Mouse (Mus musculus): ENCODE data around the gene Aspdh. TPM values are rescaled to one million over a fixed set of nuclear protein-coding genes. Genes with fewer than 3 reads are reported as not detected.
A peak's percentile ranks its signal among the peaks of the same experiment; 100 is the strongest.

Gene Aspdh
- polyA plus RNA-seq (2014; fragmentation: Nextera tagmentation; extraction: Ambion mirVana) = 0.60 TPM in 1 of 2 replicates, not detected in the other

- H3K4me2 ChIP-seq (ENCODE audit: low read depth, severe bottlenecking) = no peak within 1 kb of the TSS
- H3K4me3 ChIP-seq (ENCODE audit: low read depth, low read length) = no peak within 1 kb of the TSS
- H3K27me3 ChIP-seq (ENCODE audit: control insufficient read depth, insufficient read depth, low read length) = peaks cover 42% of the 10 kb centered on the region
- no peak within 1 kb of the TSS for H3K9ac ChIP-seq (ENCODE audit: low read length)
- H3K9me3 ChIP-seq (ENCODE audit: control insufficient read depth, low read length) = no peaks in the 10 kb centered on the region
- WGBS = 51% methylated on average over 2 of the region's 2 CpGs
- no peak for ATAC-seq (ENCODE audit: insufficient number of reproducible peaks, low FRiP score, low TSS enrichment, low read depth)
- no peak within 1 kb of the TSS for H3K27ac ChIP-seq (replicated peaks; ENCODE audit: low read depth, low read length)
- DNase-seq (ENCODE audit: low spot score) = no peak
- H3K36me3 ChIP-seq (ENCODE audit: control insufficient read depth, insufficient read depth, low read length) = no peaks in the 10 kb centered on the region
- H3K4me1 ChIP-seq (ENCODE audit: control insufficient read depth, insufficient read depth, low read length) = peaks cover 7% of the 10 kb centered on the region; the same call in 1 of the 2 replicates
Observed at GRCm38 (mm10) chr7:44465111-44465510, at the start of gene Aspdh. Gene Aspdh, plus strand, starts transcription at chr7:44465391.

DNA sequence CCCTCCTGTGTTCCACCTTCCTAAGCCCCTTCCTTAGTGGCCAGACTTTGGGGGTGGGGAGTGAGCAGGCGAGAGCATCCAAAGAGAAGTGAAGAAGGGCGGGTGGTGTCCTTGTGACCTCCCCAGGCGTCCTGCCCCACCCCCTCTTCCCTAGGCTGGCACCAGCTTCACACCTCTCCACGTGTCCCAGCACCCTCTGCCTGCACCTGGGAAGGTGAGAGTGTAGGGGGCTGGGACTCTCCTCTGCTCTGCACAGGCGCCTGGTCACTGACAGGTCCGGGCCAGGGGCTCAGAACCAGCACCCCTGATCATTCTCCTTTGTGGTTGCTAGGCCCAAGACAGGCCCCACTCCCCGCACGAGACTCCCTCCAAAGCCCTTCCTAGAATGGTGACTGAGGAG, 37.5 kb upstream of the Aspdh start:
- H3K27ac ChIP-seq (replicated peaks; ENCODE audit: low read depth, low read length) = no peak overlapping the region
- no peaks in the 10 kb centered on the region; the same call in 1 of the 2 replicates for H3K9me3 ChIP-seq (ENCODE audit: control insufficient read depth, low read length)
- 0 out of 2 replicates have a peak overlapping the region, but pooled peaks have one; percentile 6 for H3K4me3 ChIP-seq (ENCODE audit: low read depth, low read length)
- no peak overlapping the region for H3K9ac ChIP-seq (ENCODE audit: low read length)
- ATAC-seq (ENCODE audit: insufficient number of reproducible peaks, low FRiP score, low TSS enrichment, low read depth) = peak; percentile 22
- peaks cover 43% of the 10 kb centered on the region for H3K27me3 ChIP-seq (ENCODE audit: control insufficient read depth, insufficient read depth, low read length)
- WGBS = 3% methylated on average over 7 of the region's 8 CpGs
- peak overlapping the region; percentile 37 for H3K4me2 ChIP-seq (ENCODE audit: low read depth, severe bottlenecking)
- H3K4me1 ChIP-seq (ENCODE audit: control insufficient read depth, insufficient read depth, low read length) = peaks cover 7% of the 10 kb centered on the region; the same call in 1 of the 2 replicates
- DNase-seq (ENCODE audit: low spot score) = no peak
- H3K36me3 ChIP-seq (ENCODE audit: control insufficient read depth, insufficient read depth, low read length) = no peaks in the 10 kb centered on the region

DNA sequence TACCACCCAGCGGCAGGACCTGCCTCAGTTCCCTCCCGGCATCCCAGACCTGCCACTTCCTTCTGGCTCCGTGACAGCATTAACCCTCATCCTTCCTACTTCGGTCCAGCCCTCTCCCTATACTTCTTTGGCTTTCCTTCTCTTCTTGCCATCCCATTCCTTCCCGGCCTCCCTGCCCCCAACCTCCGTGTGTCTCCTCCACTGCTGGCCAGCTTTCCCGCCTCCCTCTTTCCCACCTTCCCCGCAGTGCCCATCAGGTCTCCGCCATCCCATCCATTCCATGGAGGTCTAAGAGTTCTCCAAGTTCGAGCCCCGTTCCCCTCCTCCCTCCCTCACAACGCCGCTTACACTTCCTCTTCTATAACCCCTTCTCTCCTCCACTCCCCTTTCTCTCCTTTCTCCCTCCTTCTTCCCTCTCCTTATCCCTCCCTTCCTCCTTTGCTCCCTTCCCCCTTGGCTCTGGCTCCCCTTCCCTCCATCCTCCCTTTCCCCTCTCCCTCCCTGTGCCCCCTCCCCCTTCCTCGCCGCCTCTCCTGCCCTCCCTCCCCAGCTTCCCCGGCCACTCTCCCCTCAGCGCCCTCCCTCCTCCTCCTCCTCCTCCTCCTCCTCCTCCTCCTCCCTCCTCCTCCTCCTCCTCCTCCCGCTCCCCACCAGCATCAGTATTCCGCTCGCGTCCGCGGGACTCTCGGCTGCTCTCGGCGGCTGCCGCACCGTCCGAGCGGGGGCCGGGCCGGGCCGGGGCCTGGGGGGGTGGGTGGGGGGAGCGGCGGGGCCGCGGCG, 36.8 kb upstream of the Aspdh start:
- H3K4me3 ChIP-seq (ENCODE audit: low read depth, low read length) = peak overlapping the region; percentile 53
- no peaks in the 10 kb centered on the region; the same call in 1 of the 2 replicates for H3K9me3 ChIP-seq (ENCODE audit: control insufficient read depth, low read length)
- DNase-seq (ENCODE audit: low spot score) (peak; percentile 49), ATAC-seq (ENCODE audit: insufficient number of reproducible peaks, low FRiP score, low TSS enrichment, low read depth) (no peak; the same call in 1 of the 2 replicates)
- peak overlapping the region; percentile 86 for H3K4me2 ChIP-seq (ENCODE audit: low read depth, severe bottlenecking)
- under 1% methylated on average over 17 of the region's 38 CpGs for whole genome bisulfite sequencing
- H3K36me3 ChIP-seq (ENCODE audit: control insufficient read depth, insufficient read depth, low read length) = no peaks in the 10 kb centered on the region
- peaks cover 7% of the 10 kb centered on the region; the same call in 1 of the 2 replicates for H3K4me1 ChIP-seq (ENCODE audit: control insufficient read depth, insufficient read depth, low read length)
- peak overlapping the region; percentile 64 for H3K9ac ChIP-seq (ENCODE audit: low read length)
- no peak overlapping the region for H3K27ac ChIP-seq (replicated peaks; ENCODE audit: low read depth, low read length)
- H3K27me3 ChIP-seq (ENCODE audit: control insufficient read depth, insufficient read depth, low read length) = peaks cover 43% of the 10 kb centered on the region

- H3K27ac ChIP-seq (replicated peaks; ENCODE audit: low read depth, low read length) = no peak within 1 kb of the TSS
- H3K27me3 ChIP-seq (ENCODE audit: control insufficient read depth, insufficient read depth, low read length) = peaks cover 43% of the 10 kb centered on the region
- under 1% methylated on average over 32 of the region's 69 CpGs for WGBS
- DNase-seq (ENCODE audit: low spot score) (peak; percentile 75), ATAC-seq (ENCODE audit: insufficient number of reproducible peaks, low FRiP score, low TSS enrichment, low read depth) (peak; percentile 61)
- peak within 1 kb of the TSS; percentile 53 for H3K4me3 ChIP-seq (ENCODE audit: low read depth, low read length)
- peak within 1 kb of the TSS; percentile 64 for H3K9ac ChIP-seq (ENCODE audit: low read length)
- H3K9me3 ChIP-seq (ENCODE audit: control insufficient read depth, low read length) = no peaks in the 10 kb centered on the region; the same call in 1 of the 2 replicates
- H3K36me3 ChIP-seq (ENCODE audit: control insufficient read depth, insufficient read depth, low read length) = no peaks in the 10 kb centered on the region
- H3K4me1 ChIP-seq (ENCODE audit: control insufficient read depth, insufficient read depth, low read length) = peaks cover 7% of the 10 kb centered on the region; the same call in 1 of the 2 replicates
- peak within 1 kb of the TSS; percentile 86 for H3K4me2 ChIP-seq (ENCODE audit: low read depth, severe bottlenecking)
Observed at GRCm38 (mm10) chr7:44428968-44429521, 36.1 kb upstream of the Aspdh start, which contains the start of gene Lrrc4b. Gene Lrrc4b, plus strand, starts transcription at chr7:44429018.

DNA sequence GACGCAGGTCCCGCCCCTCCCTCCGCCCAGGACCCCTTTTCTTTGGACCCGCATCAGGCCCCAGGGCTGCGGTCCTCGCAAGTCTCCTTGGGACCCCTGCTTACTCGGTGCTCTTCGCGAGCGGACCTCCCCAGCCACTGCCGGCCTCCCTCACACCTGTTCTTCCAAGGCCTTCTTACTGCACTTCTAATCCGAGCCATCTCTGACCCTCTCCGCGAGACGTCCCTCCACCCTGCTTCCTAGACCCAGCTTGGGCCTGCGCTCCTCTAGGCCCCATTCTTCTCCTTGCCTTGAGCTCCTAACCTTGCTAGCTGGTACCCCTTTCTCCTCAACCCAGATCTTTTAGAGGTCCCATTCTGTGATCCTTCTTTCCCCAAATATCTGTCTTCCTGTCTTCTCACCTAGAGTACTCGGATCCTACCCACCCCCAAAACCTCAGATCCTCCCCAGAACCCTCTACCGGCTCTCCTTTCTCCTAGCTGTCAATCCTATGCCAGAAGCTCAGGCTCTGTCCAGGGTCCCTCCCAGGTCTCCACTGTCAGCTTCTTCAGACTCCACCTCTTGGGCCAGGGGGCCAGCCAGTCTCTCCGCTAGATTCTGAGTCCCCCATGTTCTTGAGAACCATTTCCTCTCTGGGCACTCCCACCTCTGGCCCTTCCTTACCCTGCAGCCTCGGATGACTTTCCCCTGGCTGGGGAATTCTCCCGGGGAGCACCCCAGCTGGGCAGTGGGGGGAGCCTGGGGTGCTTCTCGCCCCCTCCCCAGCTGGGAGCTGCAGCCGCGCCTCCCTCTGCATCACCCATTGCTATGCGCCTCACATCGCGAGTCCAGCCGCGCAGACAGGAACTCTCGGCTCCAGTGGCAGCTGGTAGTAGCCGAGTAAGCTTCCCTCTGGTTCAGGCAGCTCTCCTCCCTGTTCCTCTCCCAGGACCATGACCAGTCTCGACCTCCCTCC, 35.4 kb upstream of the Aspdh start:
- no peaks in the 10 kb centered on the region for H3K36me3 ChIP-seq (ENCODE audit: control insufficient read depth, insufficient read depth, low read length)
- H3K27me3 ChIP-seq (ENCODE audit: control insufficient read depth, insufficient read depth, low read length) = peaks cover 43% of the 10 kb centered on the region
- DNase-seq (ENCODE audit: low spot score) (peak; percentile 28), ATAC-seq (ENCODE audit: insufficient number of reproducible peaks, low FRiP score, low TSS enrichment, low read depth) (no peak)
- H3K4me3 ChIP-seq (ENCODE audit: low read depth, low read length) = peak overlapping the region; percentile 53
- H3K4me2 ChIP-seq (ENCODE audit: low read depth, severe bottlenecking) = peak overlapping the region; percentile 86
- peaks cover 7% of the 10 kb centered on the region; the same call in 1 of the 2 replicates for H3K4me1 ChIP-seq (ENCODE audit: control insufficient read depth, insufficient read depth, low read length)
- H3K9ac ChIP-seq (ENCODE audit: low read length) = no peak overlapping the region; the same call in 1 of the 2 replicates
- WGBS = 1% methylated on average over 31 of the region's 32 CpGs
- no peaks in the 10 kb centered on the region; the same call in 1 of the 2 replicates for H3K9me3 ChIP-seq (ENCODE audit: control insufficient read depth, low read length)
- H3K27ac ChIP-seq (replicated peaks; ENCODE audit: low read depth, low read length) = no peak overlapping the region

DNA sequence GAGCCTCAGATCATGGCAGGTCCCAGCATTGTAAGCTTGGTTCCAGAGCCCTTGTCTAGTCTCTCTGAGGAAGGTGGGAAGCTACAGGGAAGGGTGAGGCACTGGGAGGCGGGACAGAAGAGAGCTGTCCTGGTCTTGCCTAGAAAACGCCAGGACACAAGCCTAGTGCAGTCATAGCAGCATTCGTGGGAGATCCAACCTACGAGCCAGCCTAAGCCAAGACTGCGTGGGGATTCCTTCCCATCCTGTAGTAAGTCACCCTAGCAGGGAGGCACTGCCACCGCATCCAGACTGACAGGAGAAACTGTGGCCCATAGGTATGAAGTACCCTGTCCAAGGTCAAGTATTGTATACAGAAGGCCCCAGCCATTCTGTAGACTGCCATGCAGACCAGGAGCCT, 32.6 kb upstream of the Aspdh start:
- Histone ChIP-seq H3K9ac (ENCODE audit: low read length) (no peak overlapping the region), H3K4me2 (ENCODE audit: low read depth, severe bottlenecking) (no peak overlapping the region), H3K27me3 (ENCODE audit: control insufficient read depth, insufficient read depth, low read length) (peaks cover 44% of the 10 kb centered on the region), H3K4me3 (ENCODE audit: low read depth, low read length) (no peak overlapping the region), H3K9me3 (ENCODE audit: control insufficient read depth, low read length) (no peaks in the 10 kb centered on the region; the same call in 1 of the 2 replicates), H3K4me1 (ENCODE audit: control insufficient read depth, insufficient read depth, low read length) (peaks cover 7% of the 10 kb centered on the region; the same call in 1 of the 2 replicates), H3K27ac (replicated peaks; ENCODE audit: low read depth, low read length) (no peak overlapping the region), H3K36me3 (ENCODE audit: control insufficient read depth, insufficient read depth, low read length) (no peaks in the 10 kb centered on the region)
- DNase-seq (ENCODE audit: low spot score) = no peak
- ATAC-seq (ENCODE audit: insufficient number of reproducible peaks, low FRiP score, low TSS enrichment, low read depth) = no peak
- 65% methylated on average over 6 of the region's 6 CpGs for WGBS

DNA sequence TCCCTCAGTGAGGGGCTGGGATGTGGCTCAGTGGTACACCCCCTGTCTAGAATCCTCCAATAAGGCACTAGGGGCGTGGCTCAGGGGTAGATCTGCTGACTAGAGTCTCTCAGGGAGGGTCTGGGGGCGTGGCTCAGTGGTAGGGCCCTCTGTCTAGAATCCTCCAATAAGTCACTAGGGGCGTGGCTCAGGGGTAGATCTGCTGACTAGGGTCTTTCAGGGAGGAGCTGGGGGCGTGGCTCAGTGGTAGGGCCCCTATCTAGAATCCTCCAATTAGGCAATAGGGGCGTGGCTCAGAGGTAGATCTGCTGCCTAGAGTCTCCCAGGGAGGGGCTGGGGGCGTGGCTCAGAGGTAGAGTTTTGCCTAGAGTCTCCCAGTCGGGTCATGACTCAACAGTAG, 31.8 kb upstream of the Aspdh start:
- H3K4me2 ChIP-seq (ENCODE audit: low read depth, severe bottlenecking) = no peak overlapping the region
- H3K36me3 ChIP-seq (ENCODE audit: control insufficient read depth, insufficient read depth, low read length) = no peaks in the 10 kb centered on the region
- WGBS = 4% methylated on average over 7 of the region's 7 CpGs
- no peak overlapping the region for H3K27ac ChIP-seq (replicated peaks; ENCODE audit: low read depth, low read length)
- no peaks in the 10 kb centered on the region for H3K4me1 ChIP-seq (ENCODE audit: control insufficient read depth, insufficient read depth, low read length)
- H3K9me3 ChIP-seq (ENCODE audit: control insufficient read depth, low read length) = no peaks in the 10 kb centered on the region; the same call in 1 of the 2 replicates
- DNase-seq (ENCODE audit: low spot score) (peak; percentile 43), ATAC-seq (ENCODE audit: insufficient number of reproducible peaks, low FRiP score, low TSS enrichment, low read depth) (0 out of 2 replicates have a peak, but pooled peaks have one; percentile 14)
- H3K4me3 ChIP-seq (ENCODE audit: low read depth, low read length) = no peak overlapping the region
- no peak overlapping the region for H3K9ac ChIP-seq (ENCODE audit: low read length)
- peaks cover 37% of the 10 kb centered on the region for H3K27me3 ChIP-seq (ENCODE audit: control insufficient read depth, insufficient read depth, low read length)

All from limb, embryonic 11.5 days (tissue).